Mouse (Mus musculus) layer of hippocampus, postnatal 10 days (tissue): ENCODE results near the gene Mecom. TPM values are rescaled to one million over a fixed set of nuclear protein-coding genes. Genes with fewer than 3 reads are reported as not detected.
A peak's percentile ranks its signal among the peaks of the same experiment; 100 is the strongest.

Experiments
- DNase-seq, 2 experiments: peaks; one replicate each; pipeline ENCODE4 v3.0.0; 2021; ENCODE audit warnings: low spot score in 2 of 2
- total RNA-seq, 2 experiments: library from RNA; stranded (reverse); gene quantifications; 2 replicates each; pipeline ENCODE4 v1.2.3; 2021

Mecom gene
- total RNA-seq, 2 experiments from 2014 or later = 6.5 to 6.8 TPM

- DNase-seq = no peak
Observed at GRCm38 (mm10) chr3:30213540-30214170, 334.2 kb downstream of the Mecom start.

DNA sequence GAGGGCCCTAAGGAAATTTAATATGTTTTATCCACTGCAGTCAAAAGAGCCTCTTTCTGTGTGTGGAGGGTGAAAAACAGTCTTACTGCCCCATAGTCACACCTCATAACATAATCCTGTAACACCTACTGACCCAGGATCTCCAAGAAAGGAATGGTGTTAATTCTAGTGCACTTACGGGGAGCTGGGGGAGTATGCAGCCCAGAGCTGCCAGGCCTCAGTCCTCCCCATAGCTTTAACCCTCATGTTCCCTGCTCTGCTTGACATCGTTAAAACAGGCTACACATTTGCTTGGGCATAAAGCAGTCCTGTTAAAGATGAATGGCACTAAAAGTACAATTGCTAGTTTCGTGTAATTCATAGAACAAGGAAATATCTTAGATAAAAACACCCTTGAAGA, 335.0 kb downstream of the Mecom start:
- DNase-seq = no peak

- no peak for DNase-seq
Observed at GRCm38 (mm10) chr3:30209131-30209530, 338.7 kb downstream of the Mecom start.

GRCm38 (mm10) chr3:30207886-30208285, 339.9 kb downstream of the Mecom start:
- DNase-seq = no peak

DNA sequence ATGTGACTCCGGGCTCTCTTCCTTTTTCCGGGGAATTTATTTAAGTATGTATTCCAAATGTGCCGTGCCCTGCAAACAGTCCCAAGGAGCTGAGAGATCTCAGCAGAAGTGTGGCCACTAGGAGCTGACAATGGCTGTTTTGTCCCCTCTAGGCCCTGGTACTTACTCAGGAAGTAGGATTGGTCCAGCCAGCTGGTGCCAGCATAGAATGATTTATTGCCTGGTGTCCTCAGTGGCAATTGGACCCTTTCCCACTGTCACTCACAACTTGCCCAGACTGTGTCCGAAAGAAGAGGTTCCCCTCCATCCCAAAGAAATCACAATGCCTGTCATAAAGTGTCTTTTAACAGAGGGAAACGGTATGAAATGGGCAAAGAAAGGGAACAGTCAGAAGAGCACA, 340.4 kb downstream of the Mecom start:
- peak in 1 of 2 experiments; percentile 14 for DNase-seq

GRCm38 (mm10) chr3:30206123-30206522, 341.7 kb downstream of the Mecom start:
- no peak for DNase-seq

GRCm38 (mm10) chr3:30203764-30204163, 344.0 kb downstream of the Mecom start:
- DNase-seq = no peak

DNA sequence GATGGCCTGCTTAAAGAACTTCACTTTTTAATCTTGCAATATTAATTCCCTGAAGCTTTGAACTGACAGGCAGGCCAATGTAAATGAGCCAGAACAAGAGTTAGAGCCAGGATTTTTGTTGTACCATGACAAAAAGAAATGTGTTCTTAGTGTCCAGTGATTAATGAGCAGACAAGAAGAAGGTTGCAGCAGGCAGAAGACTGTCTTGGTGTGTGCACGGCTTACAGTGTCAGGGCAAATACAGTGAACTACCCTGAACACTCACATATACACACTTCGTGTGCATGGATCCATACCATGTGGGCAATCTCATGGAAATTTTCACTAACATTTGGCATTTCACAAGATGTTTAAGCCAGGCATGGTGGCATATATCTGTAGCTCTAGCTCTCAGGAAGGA, 349.0 kb downstream of the Mecom start:
- DNase-seq = no peak

DNA sequence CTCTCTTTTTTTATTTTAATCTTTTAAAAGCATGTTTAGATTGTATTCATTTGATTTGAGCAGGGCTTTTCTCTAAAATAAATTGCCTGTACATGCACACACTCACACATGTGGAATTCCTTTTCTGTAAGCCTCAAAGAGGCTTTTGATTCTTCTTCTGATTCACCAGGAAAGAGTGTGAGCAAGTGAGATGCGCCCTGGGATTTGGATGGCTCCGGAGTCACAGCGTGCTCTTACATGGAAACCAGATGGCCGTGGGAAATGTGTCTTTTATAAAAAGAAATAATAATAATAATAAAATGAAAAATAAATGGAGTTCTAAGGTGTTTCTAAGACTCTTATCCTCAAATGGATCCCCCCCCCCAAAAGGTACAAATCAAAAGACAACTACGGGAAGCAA, 349.6 kb downstream of the Mecom start:
- DNase-seq = no peak

- no peak for DNase-seq
Observed at GRCm38 (mm10) chr3:30195186-30195585, 352.6 kb downstream of the Mecom start.

DNA sequence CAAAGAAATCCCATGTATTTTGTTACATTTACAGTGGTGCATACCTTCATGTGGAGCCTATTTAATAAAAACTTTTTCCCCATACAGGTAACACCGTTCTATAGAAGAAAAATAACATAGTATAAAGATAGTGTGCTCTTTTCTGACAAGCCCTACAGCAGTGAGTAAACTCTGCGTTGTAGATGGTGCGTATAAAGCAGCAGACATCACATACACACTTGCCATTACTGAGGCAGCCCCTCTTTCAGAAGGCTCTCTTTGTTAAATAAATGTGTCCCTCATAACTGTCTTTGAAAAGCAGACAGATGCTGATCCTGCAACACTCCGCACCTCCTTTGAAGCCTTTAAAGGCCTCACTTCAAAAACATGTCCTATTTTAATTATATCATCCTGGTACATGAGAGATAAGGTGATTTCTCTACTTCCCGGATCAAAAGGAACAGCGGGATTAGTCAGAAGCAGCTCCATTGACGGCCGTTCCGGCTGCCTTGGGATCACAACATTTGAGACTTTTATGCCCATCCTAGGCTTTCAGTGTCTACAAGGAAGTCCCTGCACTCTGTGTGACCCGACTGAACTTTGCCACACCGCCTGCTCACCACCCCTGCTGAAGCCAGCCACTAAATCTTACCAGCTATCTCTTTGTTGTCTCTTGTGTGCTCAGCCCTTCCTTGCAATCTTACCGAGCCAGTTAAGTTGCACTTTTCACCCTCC, 355.4 kb downstream of the Mecom start:
- DNase-seq = no peak

DNA sequence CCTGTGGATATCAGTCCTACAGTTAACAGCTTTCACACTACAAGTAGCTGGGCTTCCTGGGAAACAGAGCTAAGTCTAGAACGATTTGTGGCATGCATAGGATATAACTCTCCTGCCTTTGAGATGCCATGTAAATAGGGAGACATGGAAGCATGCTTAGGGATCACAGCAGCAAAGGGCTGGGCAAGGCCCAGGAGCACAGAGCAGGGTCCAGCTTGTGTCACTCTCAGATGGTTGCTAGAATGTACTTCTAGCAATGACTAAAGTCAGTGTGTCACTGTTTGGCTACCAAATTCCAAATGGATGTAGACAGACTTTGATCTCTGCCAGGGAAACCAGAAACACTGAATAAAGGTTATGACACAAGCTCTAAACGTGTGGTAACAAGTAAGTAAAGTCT, 358.5 kb downstream of the Mecom start:
- DNase-seq = no peak

- no peak for DNase-seq
Observed at GRCm38 (mm10) chr3:30187812-30188469, 359.9 kb downstream of the Mecom start.

GRCm38 (mm10) chr3:30181807-30182481, 365.9 kb downstream of the Mecom start:
- DNase-seq = no peak

DNA sequence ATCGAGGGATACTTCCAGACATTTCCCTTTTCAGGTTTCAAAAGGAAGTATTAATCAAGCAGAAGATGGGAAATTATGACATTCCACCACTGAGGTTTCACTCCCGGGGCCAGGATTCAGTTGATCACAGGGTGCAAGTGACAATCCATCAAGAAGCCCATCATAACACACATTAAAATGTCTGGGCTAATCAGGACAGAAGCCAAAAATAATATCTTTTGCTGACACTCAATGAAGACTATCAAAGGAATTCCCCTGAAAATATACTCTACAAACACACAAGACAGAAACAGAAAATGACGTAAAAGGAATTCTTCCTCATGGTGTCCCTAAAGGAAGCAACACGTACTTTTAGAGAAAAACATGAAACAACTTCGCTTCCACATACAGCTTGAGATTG, 371.2 kb downstream of the Mecom start:
- DNase-seq = no peak

DNA sequence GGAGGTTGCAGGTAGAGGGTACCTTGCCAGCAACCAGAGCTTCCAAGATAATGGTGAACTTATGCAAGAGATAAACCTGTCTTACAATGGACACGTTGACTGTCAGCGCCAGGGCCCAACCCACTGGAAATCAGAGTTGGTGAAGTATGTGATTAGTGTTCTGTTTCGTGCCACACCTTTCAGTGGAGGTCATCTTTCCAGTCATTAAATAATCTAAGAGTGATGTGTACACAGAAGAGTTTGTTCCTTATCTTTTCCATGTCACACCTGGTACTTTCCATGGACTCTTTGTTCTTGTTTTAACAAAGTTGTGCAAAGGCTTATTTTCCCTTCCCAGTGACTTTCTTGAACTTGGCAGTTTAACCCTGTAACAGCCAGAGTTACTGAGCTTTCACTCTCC, 374.0 kb downstream of the Mecom start:
- no peak for DNase-seq

DNA sequence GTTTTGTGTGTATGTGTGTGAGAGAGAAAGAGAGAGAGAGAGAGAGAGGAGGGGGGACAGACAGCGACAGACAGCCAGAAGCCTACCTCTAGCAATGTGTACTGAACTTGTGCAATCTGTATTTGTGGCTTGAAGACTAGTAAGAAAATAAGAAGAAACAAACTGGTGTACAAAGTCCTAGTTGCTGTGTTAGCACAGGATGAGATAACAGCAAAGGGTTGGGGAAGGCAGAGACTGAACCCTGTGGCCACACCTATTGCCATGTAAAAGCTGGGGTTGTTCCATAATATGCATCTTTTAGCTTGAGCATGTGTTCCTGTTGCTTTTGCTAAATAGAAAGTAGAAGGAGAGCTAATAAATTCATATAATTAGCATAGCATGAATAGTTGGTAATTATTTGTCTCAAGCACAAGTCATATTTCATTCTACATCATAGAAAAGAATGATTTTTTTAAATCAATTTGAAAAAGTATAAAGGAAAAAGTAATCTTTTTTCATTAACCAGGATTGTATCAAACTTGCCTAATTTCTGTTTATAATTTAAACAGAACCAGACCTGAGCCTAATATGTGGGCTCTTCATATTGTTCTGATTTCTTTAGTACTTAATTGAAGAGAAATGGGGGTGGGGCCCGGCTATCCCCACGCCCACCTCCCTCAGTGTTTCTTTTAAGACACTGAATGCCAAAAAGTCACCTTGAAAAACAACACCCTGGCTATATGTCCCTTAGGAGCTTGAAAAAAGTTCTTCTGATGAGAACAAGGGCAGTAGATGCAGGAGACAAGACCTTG, 379.2 kb downstream of the Mecom start:
- DNase-seq = no peak

DNA sequence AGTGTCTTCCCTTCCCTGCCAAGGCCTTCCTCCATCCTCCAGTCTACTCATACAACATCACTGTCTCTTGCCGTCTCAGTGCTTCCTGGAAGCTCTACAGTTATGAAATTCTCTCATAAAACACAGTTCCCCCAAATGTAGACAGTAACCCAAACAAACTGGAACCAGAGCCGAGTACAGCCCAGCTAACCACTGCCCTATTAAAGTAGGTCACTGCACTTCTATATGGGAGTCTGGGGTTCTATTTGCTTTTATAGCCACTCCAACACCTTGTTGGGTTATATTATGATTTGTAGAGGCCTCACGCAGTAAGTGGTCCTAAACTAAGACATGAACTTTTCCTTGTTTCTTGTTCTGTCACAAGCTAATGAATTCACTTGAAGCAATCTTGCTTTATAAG, 380.8 kb downstream of the Mecom start:
- DNase-seq = no peak

GRCm38 (mm10) chr3:30164834-30165233, 383.0 kb downstream of the Mecom start:
- no peak for DNase-seq

DNA sequence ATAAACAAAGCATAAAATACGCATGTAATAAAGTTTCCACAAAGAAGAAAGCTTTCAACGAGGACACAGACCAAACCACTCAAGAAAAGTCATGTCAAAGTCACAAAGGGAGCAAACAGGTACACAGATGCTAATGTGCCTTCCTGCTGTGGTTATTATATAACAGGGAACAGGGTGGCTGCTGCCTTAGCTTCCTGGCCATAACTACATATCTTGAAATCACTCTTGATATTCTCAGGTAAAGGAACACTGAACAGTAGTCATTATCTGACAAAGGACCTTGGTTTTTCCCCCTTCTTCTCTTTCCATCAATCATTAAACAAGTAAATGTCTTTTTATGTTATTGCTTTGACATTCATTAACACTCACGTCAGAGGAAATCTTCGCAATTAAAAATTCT, 384.4 kb downstream of the Mecom start:
- no peak for DNase-seq
